Mouse (Mus musculus): ENCODE data around the gene Zbtb45.

Zbtb45 gene

DNA sequence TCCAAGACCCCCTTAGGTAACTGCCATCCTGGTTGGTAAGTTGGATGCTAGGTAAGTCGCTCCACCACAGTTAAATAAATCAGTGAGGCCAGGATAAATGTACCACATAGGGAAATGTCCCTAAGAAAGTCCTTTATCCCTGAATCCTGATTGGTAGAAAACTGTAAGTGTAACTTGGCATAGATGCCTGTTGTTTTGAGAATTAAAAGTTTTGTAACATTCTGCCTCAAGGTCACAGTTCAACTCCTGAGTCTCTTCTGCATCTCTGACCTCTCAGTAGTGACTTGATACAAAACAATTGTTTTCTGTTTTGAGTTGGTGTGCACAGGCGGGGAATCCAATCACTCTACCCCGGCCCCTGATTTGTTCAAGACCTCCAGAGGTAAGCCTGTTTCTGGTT is 11.0 kb downstream of the Zbtb45 start, which contains the start of gene Trim28:
Gene Trim28, plus strand, starts transcription at position 264 of the 400 bp plus-strand sequence.
- no peak for DNase-seq (ENCODE audit: low read depth, low spot score)

- no peak for DNase-seq (ENCODE audit: low read depth, low spot score)
Measured at GRCm38 (mm10) chr7:12998053-12998452, 11.8 kb downstream of the Zbtb45 start, which contains the start of gene Slc27a5. Gene Slc27a5, minus strand, starts transcription at chr7:12998192.

GRCm38 (mm10) chr7:12997230-12997629 is 12.6 kb downstream of the Zbtb45 start:
- DNase-seq (ENCODE audit: low read depth, low spot score) = no peak

DNA sequence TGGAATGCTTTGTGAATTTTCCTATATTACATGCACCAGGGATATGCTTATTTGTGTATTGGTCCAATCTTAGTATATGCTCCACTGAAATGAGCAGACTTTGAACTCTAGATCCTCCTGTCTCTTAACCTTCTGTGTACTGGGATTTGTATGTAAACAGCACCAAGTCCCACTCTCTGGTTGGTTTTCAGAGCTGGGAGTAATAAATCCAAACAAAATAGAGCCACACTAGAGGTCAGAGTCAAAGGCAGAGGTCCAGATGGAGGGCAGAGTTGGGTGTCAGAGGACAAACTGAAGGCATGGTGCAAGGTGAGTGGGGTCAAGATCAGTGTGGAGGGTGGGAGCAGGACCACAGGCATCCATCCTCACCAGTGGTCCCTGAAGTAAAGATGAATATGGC is 14.0 kb downstream of the Zbtb45 start:
- DNase-seq (ENCODE audit: low read depth, low spot score) = no peak

GRCm38 (mm10) chr7:12993148-12993547 is 16.7 kb downstream of the Zbtb45 start:
- DNase-seq (ENCODE audit: low read depth, low spot score) = no peak

- DNase-seq (ENCODE audit: low read depth, low spot score) = peak; percentile 77
Measured at GRCm38 (mm10) chr7:12992222-12992621, 17.6 kb downstream of the Zbtb45 start.

DNA sequence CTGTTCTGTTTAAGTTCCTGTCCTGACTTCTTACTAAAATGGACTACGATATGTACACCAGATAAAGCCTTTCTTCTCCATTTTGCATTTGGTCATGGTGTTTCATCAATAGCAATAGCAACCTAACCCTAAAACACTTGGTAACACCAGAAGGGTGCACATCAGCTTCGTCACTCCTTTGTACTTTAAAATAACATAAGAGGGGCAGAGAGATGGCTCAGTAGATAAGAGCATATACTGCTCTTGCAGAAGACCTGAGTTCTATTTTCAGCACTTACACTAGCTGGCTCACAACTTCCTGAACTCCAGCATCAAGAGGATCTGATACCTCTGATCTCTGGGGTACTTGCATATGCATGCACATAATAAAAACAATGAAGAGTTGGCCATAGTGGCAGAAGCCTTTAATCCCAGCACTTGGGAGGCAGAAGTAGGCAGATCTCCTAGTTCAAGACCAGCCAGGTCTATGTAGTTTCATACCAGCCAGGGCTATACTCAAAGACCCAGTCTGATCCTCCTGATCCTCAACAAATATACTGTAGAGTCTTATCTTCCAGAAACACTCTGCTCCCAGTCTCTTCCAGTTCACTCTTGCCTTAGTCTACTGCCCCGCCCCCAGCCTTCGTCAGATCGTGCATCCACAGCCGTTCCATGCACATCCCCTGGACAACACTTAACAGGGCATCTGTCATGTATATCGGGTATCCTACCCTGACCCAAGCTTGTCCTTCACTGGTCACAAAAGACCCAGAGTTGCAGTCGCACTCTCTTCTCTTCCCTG is 22.2 kb downstream of the Zbtb45 start:
- no peak for DNase-seq (ENCODE audit: low read depth, low spot score)

- DNase-seq (ENCODE audit: low read depth, low spot score) = peak; percentile 73
Measured at GRCm38 (mm10) chr7:12986906-12987305, 22.9 kb downstream of the Zbtb45 start.

- DNase-seq (ENCODE audit: low read depth, low spot score) = no peak
Measured at GRCm38 (mm10) chr7:12985724-12986123, 24.1 kb downstream of the Zbtb45 start.

- peak; percentile 75 for DNase-seq (ENCODE audit: low read depth, low spot score)
Measured at GRCm38 (mm10) chr7:12980291-12980690, 29.5 kb downstream of the Zbtb45 start.

DNA sequence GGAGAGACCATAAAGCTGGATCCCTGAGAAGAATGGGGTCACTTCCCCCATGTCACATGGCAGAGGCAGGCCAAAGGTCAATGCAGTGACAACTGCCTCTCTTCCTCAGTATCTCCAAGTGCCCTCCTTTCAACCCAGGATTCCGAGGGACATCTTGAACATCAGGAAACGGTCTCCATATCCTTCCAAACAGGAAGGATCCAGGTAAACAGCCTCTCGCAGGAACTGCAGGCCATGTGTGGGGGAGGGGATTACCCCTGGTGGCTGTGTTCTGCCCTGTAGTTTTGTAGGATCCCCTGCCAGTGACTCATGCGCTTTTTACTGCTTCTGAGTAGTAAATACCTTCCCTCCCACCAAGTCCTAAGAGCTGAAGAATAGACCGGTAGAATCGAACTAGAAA is 30.1 kb downstream of the Zbtb45 start:
- DNase-seq (ENCODE audit: low read depth, low spot score) = peak; percentile 75

GRCm38 (mm10) chr7:12978931-12979722 is 30.7 kb downstream of the Zbtb45 start:
- DNase-seq (ENCODE audit: low read depth, low spot score) = no peak

GRCm38 (mm10) chr7:12977682-12978389 is 32.0 kb downstream of the Zbtb45 start, which contains the start of gene Zfp446:
Gene Zfp446, plus strand, starts transcription at chr7:12977848.
- peak; percentile 99 for DNase-seq (ENCODE audit: low read depth, low spot score)

GRCm38 (mm10) chr7:12970906-12971305 is 38.9 kb downstream of the Zbtb45 start:
- peak; percentile 67 for DNase-seq (ENCODE audit: low read depth, low spot score)

DNA sequence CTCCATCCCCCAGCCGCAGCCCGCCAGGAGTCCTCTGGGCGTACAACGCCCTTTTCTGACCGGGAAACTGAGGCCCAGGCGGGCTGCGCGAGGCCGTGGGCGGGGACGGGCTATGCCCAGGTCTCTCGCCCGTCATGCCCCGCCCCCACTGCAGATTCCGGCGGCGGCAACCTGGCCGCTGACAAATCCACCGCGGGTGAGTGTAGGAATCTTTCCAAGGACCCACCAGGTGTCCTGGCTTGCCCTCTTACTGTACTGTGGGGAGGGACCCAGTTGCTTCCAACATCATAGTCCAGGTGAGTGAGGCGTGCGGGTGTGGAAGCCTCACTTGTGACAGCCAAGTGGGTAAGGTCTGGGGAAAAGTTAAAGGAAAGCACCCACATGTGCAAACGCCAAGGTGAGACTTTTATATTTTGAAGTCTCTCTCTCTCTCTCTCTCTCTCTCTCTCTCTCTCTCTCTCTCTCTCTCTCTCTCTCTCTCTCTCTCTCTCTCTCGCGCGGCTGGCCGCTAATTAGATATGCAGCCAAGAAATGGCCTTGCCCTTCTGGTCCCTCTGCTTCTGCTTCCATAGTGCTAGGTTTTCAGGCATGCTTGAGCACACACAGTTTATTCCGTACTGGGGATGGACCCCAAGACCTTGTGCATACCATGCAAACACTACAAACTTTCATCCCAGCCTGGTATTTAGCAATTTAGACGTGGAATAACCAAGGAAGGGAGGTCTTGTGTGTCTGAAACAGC is 43.6 kb downstream of the Zbtb45 start:
- DNase-seq (ENCODE audit: low read depth, low spot score) = peak; percentile 69

- peak; percentile 96 for DNase-seq (ENCODE audit: low read depth, low spot score)
Measured at GRCm38 (mm10) chr7:12965678-12966091, 44.1 kb downstream of the Zbtb45 start, which contains the start of gene Zfp324. Gene Zfp324, plus strand, starts transcription at chr7:12965838.

DNA sequence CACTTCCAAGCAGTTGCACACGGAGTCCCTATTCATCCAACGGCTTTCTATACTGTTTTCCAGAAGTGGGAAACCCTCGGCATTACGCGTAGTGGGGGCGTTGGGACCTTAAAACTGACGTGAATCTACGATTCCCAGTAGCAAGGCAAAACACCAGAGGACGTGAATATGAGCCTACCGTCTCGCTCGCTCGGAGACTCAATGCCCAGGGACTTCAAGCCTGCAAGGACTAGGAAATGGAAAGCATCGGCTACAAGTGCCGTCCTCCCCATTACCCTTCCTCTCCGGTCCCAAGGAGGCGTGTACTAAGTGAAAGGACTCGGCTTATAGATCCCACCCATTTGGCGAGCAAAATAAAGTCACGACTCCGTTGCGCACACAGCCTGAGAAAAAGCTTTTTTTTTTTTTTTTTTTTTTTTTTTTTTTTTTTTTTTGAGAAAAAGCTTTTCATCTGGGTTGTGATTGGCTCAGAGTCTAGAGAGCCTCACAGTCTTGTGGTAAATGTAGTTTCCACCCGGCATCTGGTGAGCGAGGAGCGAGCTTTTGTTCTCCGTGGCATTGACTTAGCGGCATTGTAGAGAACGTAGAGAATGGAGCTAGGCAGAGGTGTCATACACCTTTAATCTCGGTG is 48.2 kb downstream of the Zbtb45 start:
- peak; percentile 85 for DNase-seq (ENCODE audit: low read depth, low spot score)

DNA sequence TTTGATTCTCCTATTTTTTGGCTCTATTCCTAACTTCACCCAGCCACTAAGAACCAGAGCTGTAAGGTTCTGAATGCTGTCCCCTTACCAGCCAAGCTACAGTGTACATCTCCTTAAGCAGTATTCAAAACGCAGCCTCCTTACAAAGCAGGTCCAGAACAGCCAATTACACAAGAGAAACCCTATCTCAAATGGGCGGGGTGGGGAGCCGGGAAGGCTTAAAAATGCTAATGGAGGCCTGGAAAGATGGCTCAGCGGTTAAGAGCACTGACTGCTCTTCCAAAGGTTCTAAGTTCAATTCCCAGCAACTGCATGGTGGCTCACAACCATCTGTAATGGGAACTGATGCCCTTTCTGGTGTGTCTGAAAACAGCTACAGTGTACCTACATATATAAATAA is 50.1 kb downstream of the Zbtb45 start:
- peak; percentile 79 for DNase-seq (ENCODE audit: low read depth, low spot score)

- no peak for DNase-seq (ENCODE audit: low read depth, low spot score)
Measured at GRCm38 (mm10) chr7:12958948-12959347, 50.9 kb downstream of the Zbtb45 start.

DNA sequence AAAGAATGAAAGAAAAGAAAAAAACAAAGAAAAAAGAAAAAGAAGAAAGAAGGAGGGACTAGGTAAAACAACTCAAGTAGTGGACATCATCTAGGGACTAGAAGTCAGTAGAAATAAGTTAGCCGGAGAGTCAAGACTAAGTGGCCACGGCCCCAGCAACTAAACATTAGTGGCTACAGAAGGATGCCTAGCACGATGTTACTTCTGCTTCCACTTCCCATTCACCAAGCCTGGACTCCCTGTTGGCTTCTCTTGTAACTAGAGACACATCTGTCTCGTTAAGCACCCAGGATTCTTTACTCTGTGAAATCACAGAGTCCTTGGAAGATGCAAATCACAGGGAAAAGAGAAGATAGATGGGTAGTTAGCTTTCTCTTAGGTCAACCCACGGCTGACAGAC is 52.3 kb downstream of the Zbtb45 start:
- DNase-seq (ENCODE audit: low read depth, low spot score) = no peak

DNA sequence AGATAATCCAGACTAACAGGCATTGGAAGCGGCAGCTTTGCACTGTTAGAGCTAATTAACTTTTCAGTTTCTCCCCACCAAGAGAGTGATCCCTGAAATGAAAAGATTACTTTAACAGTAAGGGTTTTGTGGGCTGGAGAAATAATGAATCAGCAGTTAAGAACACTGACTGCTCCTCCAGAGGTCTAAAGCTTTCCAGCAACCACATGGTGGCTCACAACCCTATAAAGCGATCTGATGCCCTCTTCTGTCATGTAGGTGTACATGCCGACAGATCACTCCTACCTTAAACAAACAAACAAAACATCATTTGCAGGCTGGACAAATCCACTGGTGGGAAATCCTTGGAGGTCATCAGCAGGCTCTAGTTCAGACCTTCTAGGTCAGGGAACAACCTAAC is 54.9 kb downstream of the Zbtb45 start:
- DNase-seq (ENCODE audit: low read depth, low spot score) = no peak
